Mouse (Mus musculus): ENCODE results near the gene Nr1i3. TPM values are rescaled to one million over a fixed set of nuclear protein-coding genes. Genes with fewer than 3 reads are reported as not detected.
A peak's percentile ranks its signal among the peaks of the same experiment; 100 is the strongest.
"Not testable (repeated sequence)": the region's sequence is repeated elsewhere in the genome, so short reads cannot be mapped to it uniquely, and the experiment has no call there.

Nr1i3 gene
- total RNA-seq, 2 experiments from 2014 or later: 0.21 TPM; not detected in 1

- DNase-seq (ENCODE audit: low spot score in 2 of 2): no peak
- intact Hi-C loops (cut with DNase I): loop anchor here (5.0 kb wide), 1 partner anchor 102 kb away; the partner anchor contains the start of gene Dedd
These were observed 11.1 kb downstream of the Nr1i3 start, which contains the start of gene Apoa2 for GRCm38 (mm10) chr1:171224857-171225256. TSS of gene Apoa2 (plus strand) at chr1:171225054.

GRCm38 (mm10) chr1:171226780-171227179, 13.0 kb downstream of the Nr1i3 start:
- no peak for DNase-seq (ENCODE audit: low spot score in 2 of 2)
- intact Hi-C loops (cut with DNase I): no loop called here

GRCm38 (mm10) chr1:171227879-171228278, 14.1 kb downstream of the Nr1i3 start:
- intact Hi-C loops (cut with DNase I): no loop called here
- DNase-seq (ENCODE audit: low spot score in 2 of 2): no peak

- no peak for DNase-seq (ENCODE audit: low spot score in 2 of 2)
- intact Hi-C loops (cut with DNase I): no loop called here
These were observed 16.0 kb downstream of the Nr1i3 start for GRCm38 (mm10) chr1:171229750-171230149.

- no peak for DNase-seq (ENCODE audit: low spot score in 2 of 2)
- intact Hi-C loops (cut with DNase I): no loop called here
These were observed 16.4 kb downstream of the Nr1i3 start for GRCm38 (mm10) chr1:171230215-171230614.

GRCm38 (mm10) chr1:171231844-171232243, 18.1 kb downstream of the Nr1i3 start:
- intact Hi-C loops (cut with DNase I): no loop called here
- no peak for DNase-seq (ENCODE audit: low spot score in 2 of 2)

- no peak for DNase-seq (ENCODE audit: low spot score in 2 of 2)
- intact Hi-C loops (cut with DNase I): no loop called here
These were observed 18.6 kb downstream of the Nr1i3 start for GRCm38 (mm10) chr1:171232348-171232747.

GRCm38 (mm10) chr1:171232800-171233730, 19.3 kb downstream of the Nr1i3 start:
- DNase-seq (ENCODE audit: low spot score in 2 of 2): no peak

GRCm38 (mm10) chr1:171234126-171234525, 20.4 kb downstream of the Nr1i3 start, which contains the start of gene Fcer1g:
TSS of gene Fcer1g (minus strand) at chr1:171234365.
- intact Hi-C loops (cut with DNase I): no loop called here

More at GRCm38 (mm10) chr1:171232800-171233730, 19.3 kb downstream of the Nr1i3 start:
- intact Hi-C loops (cut with DNase I): no loop called here

GRCm38 (mm10) chr1:171234538-171234937, 20.8 kb downstream of the Nr1i3 start:
- intact Hi-C loops (cut with DNase I): no loop called here
- no peak for DNase-seq (ENCODE audit: low spot score in 2 of 2)

More at GRCm38 (mm10) chr1:171234126-171234525, 20.4 kb downstream of the Nr1i3 start, which contains the start of gene Fcer1g:
- no peak for DNase-seq (ENCODE audit: low spot score in 2 of 2)

- no peak for DNase-seq (ENCODE audit: low spot score in 2 of 2)
- intact Hi-C loops (cut with DNase I): no loop called here
These were observed 22.0 kb downstream of the Nr1i3 start for GRCm38 (mm10) chr1:171235791-171236190.

- DNase-seq (ENCODE audit: low spot score in 2 of 2): no peak
- intact Hi-C loops (cut with DNase I): no loop called here
These were observed 23.7 kb downstream of the Nr1i3 start for GRCm38 (mm10) chr1:171237438-171237837.

GRCm38 (mm10) chr1:171238463-171238862, 24.7 kb downstream of the Nr1i3 start:
- DNase-seq (ENCODE audit: low spot score in 2 of 2): peak in 1 of 2 experiments; percentile 54

GRCm38 (mm10) chr1:171239992-171240744, 26.4 kb downstream of the Nr1i3 start:
- intact Hi-C loops (cut with DNase I): no loop called here
- no peak for DNase-seq (ENCODE audit: low spot score in 2 of 2)

More at GRCm38 (mm10) chr1:171238463-171238862, 24.7 kb downstream of the Nr1i3 start:
- intact Hi-C loops (cut with DNase I): no loop called here

- DNase-seq (ENCODE audit: low spot score in 2 of 2): no peak
- intact Hi-C loops (cut with DNase I): no loop called here
These were observed 27.1 kb downstream of the Nr1i3 start for GRCm38 (mm10) chr1:171240911-171241310.

GRCm38 (mm10) chr1:171241952-171242351, 28.2 kb downstream of the Nr1i3 start:
- DNase-seq (ENCODE audit: low spot score in 2 of 2); intact Hi-C loops (cut with DNase I): not testable (repeated sequence)

- intact Hi-C loops (cut with DNase I): no loop called here
- no peak for DNase-seq (ENCODE audit: low spot score in 2 of 2)
These were observed 31.6 kb downstream of the Nr1i3 start for GRCm38 (mm10) chr1:171245353-171245752.

GRCm38 (mm10) chr1:171246709-171247452, 33.1 kb downstream of the Nr1i3 start:
- intact Hi-C loops (cut with DNase I): loop anchor here (1.0 kb wide), 2 partner anchors 25 to 34 kb away; partner anchors contain the start of genes Ppox and Tomm40l
- peak; percentile 95 to 99 for DNase-seq (ENCODE audit: low spot score in 2 of 2)

- intact Hi-C loops (cut with DNase I): loop anchor here (1.0 kb wide), 2 partner anchors 25 to 34 kb away; partner anchors contain the start of genes Ppox and Tomm40l
- no peak for DNase-seq (ENCODE audit: low spot score in 2 of 2)
These were observed 33.7 kb downstream of the Nr1i3 start for GRCm38 (mm10) chr1:171247453-171247841.
